Mouse (Mus musculus) left cerebral cortex, adult 8-10 months (tissue): Measurements from ENCODE around the gene Six3. TPM values are rescaled to one million over a fixed set of nuclear protein-coding genes. Genes with fewer than 3 reads are reported as not detected.

ENCODE experiments used
- DNase-seq, 2 experiments: peaks; one replicate each; pipeline ENCODE4 v3.0.0; 2022; ENCODE audit warnings: low spot score in 2 of 2
- total RNA-seq, 4 experiments: library from RNA; stranded (reverse); gene quantifications; 2 replicates each; pipeline ENCODE4 v1.2.4; 2022

Gene Six3
- 10 to 100 TPM; 11.3 to 16.9 (median 12.1) TPM for total RNA-seq

- no peak for DNase-seq
Observed at GRCm38 (mm10) chr17:85613266-85613860, at the start of gene Six3. Gene Six3 (plus strand): TSS chr17:85613608.

- DNase-seq = no peak
Observed at GRCm38 (mm10) chr17:85564107-85564506, 49.3 kb upstream of the Six3 start.

- no peak for DNase-seq
Observed at GRCm38 (mm10) chr17:85574023-85574422, 39.4 kb upstream of the Six3 start.

GRCm38 (mm10) chr17:85578290-85578689, 35.1 kb upstream of the Six3 start:
- no peak for DNase-seq

- no peak for DNase-seq
Observed at GRCm38 (mm10) chr17:85579350-85579749, 34.1 kb upstream of the Six3 start.

GRCm38 (mm10) chr17:85580221-85580620, 33.2 kb upstream of the Six3 start:
- DNase-seq = no peak

- DNase-seq = no peak
Observed at GRCm38 (mm10) chr17:85584170-85584569, 29.2 kb upstream of the Six3 start.

GRCm38 (mm10) chr17:85584573-85584972, 28.8 kb upstream of the Six3 start:
- DNase-seq = no peak

GRCm38 (mm10) chr17:85585779-85586178, 27.6 kb upstream of the Six3 start:
- no peak for DNase-seq

- no peak for DNase-seq
Observed at GRCm38 (mm10) chr17:85591976-85592375, 21.4 kb upstream of the Six3 start.

- DNase-seq = no peak
Observed at GRCm38 (mm10) chr17:85595853-85596252, 17.6 kb upstream of the Six3 start.

- no peak for DNase-seq
Observed at GRCm38 (mm10) chr17:85596341-85596890, 17.0 kb upstream of the Six3 start.

- no peak for DNase-seq
Observed at GRCm38 (mm10) chr17:85599520-85599919, 13.9 kb upstream of the Six3 start.

- DNase-seq = no peak
Observed at GRCm38 (mm10) chr17:85606463-85606862, 6.9 kb upstream of the Six3 start.

GRCm38 (mm10) chr17:85607556-85608365, 5.6 kb upstream of the Six3 start:
- no peak for DNase-seq

- DNase-seq = no peak
Observed at GRCm38 (mm10) chr17:85608366-85609093, 4.9 kb upstream of the Six3 start.

GRCm38 (mm10) chr17:85609094-85609425, 4.3 kb upstream of the Six3 start:
- no peak for DNase-seq

- no peak for DNase-seq
Observed at GRCm38 (mm10) chr17:85609621-85610392, 3.6 kb upstream of the Six3 start.

- DNase-seq = no peak
Observed at GRCm38 (mm10) chr17:85610393-85611115, 2.9 kb upstream of the Six3 start.
